Comparison of ENCODE assay signal across 7 mouse cellular contexts in genomic region chr4:131836351-131836881, GRCm38 (mm10). TPM values are rescaled to one million over a fixed set of nuclear protein-coding genes. Genes with fewer than 3 reads are reported as not detected.
DNase-seq lines count a peak whose midpoint lies in the region; ATAC-seq and TF ChIP-seq lines count a peak whose summit lies in the region.

No protein-coding gene starts in this region.

- H3K4me1 ChIP-seq in bone marrow macrophage, adult 2 months (ENCODE audit: control insufficient read depth, insufficient read depth, low read length) = no peaks in the 10 kb centered on the region; the same call in 1 of the 2 replicates
- H3K4me1 ChIP-seq in hindbrain, postnatal 0 days (ENCODE audit: insufficient read depth, low read length) = no peaks in the 10 kb centered on the region
- H3K4me1 ChIP-seq in liver, embryonic 14.5 days (replicated peaks; ENCODE audit: control insufficient read depth in 2 of 2, insufficient read depth in 2 of 2, low read length in 1 of 2) = peaks cover 11 to 30% of the 10 kb centered on the region in 2 experiments
- H3K4me1 ChIP-seq in neural tube, embryonic 13.5 days (replicated peaks) = peaks cover 29% of the 10 kb centered on the region

- no peaks in the 10 kb centered on the region for H3K9me3 ChIP-seq in hindbrain, postnatal 0 days (ENCODE audit: low read length)
- H3K9me3 ChIP-seq in liver, embryonic 14.5 days (ENCODE audit: control insufficient read depth, low read length) = no peaks in the 10 kb centered on the region
- no peaks in the 10 kb centered on the region for H3K9me3 ChIP-seq in neural tube, embryonic 13.5 days

- peak overlapping the region; percentile 99 for H3K4me2 ChIP-seq in hindbrain, postnatal 0 days (ENCODE audit: low read depth, low read length)
- peak overlapping the region; percentile 78 for H3K4me2 ChIP-seq in liver, embryonic 14.5 days (ENCODE audit: low read depth)
- peak overlapping the region; percentile 89 for H3K4me2 ChIP-seq in neural tube, embryonic 13.5 days

- TF ChIP-seq EP300 in liver, embryonic 14.5 days (IDR thresholded peaks at IDR 0.05; ENCODE audit: low read depth) = no peak

- ATAC-seq in hindbrain, postnatal 0 days = no peak
- no peak for ATAC-seq in liver, embryonic 14.5 days (ENCODE audit: insufficient read depth)
- 0 out of 2 replicates have a peak, but pooled peaks have one; percentile 8 for ATAC-seq in neural tube, embryonic 13.5 days (ENCODE audit: low read depth)

- WGBS in hindbrain, postnatal 0 days = 2% methylated on average over 39 of the region's 39 CpGs
- WGBS in liver, embryonic 14.5 days (ENCODE audit: insufficient replicate concordance) = 4% methylated on average over 39 of the region's 39 CpGs
- under 1% methylated on average over 39 of the region's 39 CpGs for WGBS in neural tube, embryonic 13.5 days

- TF ChIP-seq CTCF in bone marrow macrophage, adult 2 months (IDR thresholded peaks at IDR 0.05; ENCODE audit: low read depth, low read length) = no peak
- TF ChIP-seq CTCF in gastrocnemius, adult 2 months (IDR thresholded peaks at IDR 0.05) = no peak
- no peak for TF ChIP-seq CTCF in hindbrain, postnatal 0 days (IDR thresholded peaks at IDR 0.05; ENCODE audit: low read depth)
- no peak for TF ChIP-seq CTCF in liver, embryonic 14.5 days (IDR thresholded peaks at IDR 0.05; ENCODE audit: low read depth)

- intact Hi-C loops in gastrocnemius, adult 2 months (cut with DNase I) = loop anchor here (5.0 to 10.0 kb wide), 4 partner anchors 114 to 874 kb away; no protein-coding TSS in a partner anchor

- DNase-seq in R1 (ENCODE audit: low read depth, low spot score) = peak; percentile 39
- DNase-seq in gastrocnemius, adult 2 months = peak; percentile 72
- DNase-seq in hindbrain, postnatal 0 days (ENCODE audit: low spot score) = peak; percentile 25
- DNase-seq in liver, embryonic 14.5 days (ENCODE audit: low read depth in 3 of 3, low spot score in 3 of 3) = no peak
- DNase-seq in ovary, postnatal 14 days (ENCODE audit: low spot score) = no peak

- no peak overlapping the region for H3K27ac ChIP-seq in bone marrow macrophage, adult 2 months (ENCODE audit: insufficient read depth, low read depth, low read length)
- H3K27ac ChIP-seq in gastrocnemius, adult 2 months = no peak overlapping the region
- no peak overlapping the region for H3K27ac ChIP-seq in hindbrain, postnatal 0 days
- no peak overlapping the region for H3K27ac ChIP-seq in liver, embryonic 14.5 days
- H3K27ac ChIP-seq in neural tube, embryonic 13.5 days (replicated peaks) = no peak overlapping the region

- H3K4me3 ChIP-seq in bone marrow macrophage, adult 2 months (ENCODE audit: insufficient read depth, low read length) = peak overlapping the region; percentile 55
- peak overlapping the region; percentile 87 for H3K4me3 ChIP-seq in gastrocnemius, adult 2 months
- peak overlapping the region; percentile 59 for H3K4me3 ChIP-seq in hindbrain, postnatal 0 days (ENCODE audit: low read length)
- peak overlapping the region; percentile 54 to 61 for H3K4me3 ChIP-seq in liver, embryonic 14.5 days (ENCODE audit: insufficient read depth in 1 of 2, low read depth in 2 of 2, low read length in 2 of 2)
- peak overlapping the region; percentile 53 for H3K4me3 ChIP-seq in neural tube, embryonic 13.5 days

- TF ChIP-seq POLR2A in bone marrow macrophage, adult 2 months (IDR thresholded peaks at IDR 0.05; ENCODE audit: borderline replicate concordance, low read depth, low read length) = no peak

- no peaks in the 10 kb centered on the region for H3K27me3 ChIP-seq in hindbrain, postnatal 0 days (ENCODE audit: insufficient read depth, low read length)
- H3K27me3 ChIP-seq in liver, embryonic 14.5 days (ENCODE audit: control insufficient read depth, insufficient read depth, low read length) = peaks cover 57% of the 10 kb centered on the region
- H3K27me3 ChIP-seq in neural tube, embryonic 13.5 days = peaks cover 72% of the 10 kb centered on the region

- H3K9ac ChIP-seq in hindbrain, postnatal 0 days (replicated peaks; ENCODE audit: low read length) = peak overlapping the region; percentile 65
- H3K9ac ChIP-seq in liver, embryonic 14.5 days (replicated peaks) = no peak overlapping the region; the same call in 1 of the 2 replicates
- H3K9ac ChIP-seq in neural tube, embryonic 13.5 days = peak overlapping the region; percentile 75

- no peaks in the 10 kb centered on the region for H3K36me3 ChIP-seq in hindbrain, postnatal 0 days (ENCODE audit: insufficient read depth, low read length)
- H3K36me3 ChIP-seq in liver, embryonic 14.5 days (replicated peaks; ENCODE audit: control insufficient read depth, insufficient read depth, low read depth) = no peaks in the 10 kb centered on the region
- no peaks in the 10 kb centered on the region for H3K36me3 ChIP-seq in neural tube, embryonic 13.5 days

RNA-seq across cellular contexts. Expression of gene Ptpru, which starts 1.7 kb away (rescaled TPM):
- polyA plus RNA-seq in bone marrow macrophage, adult 2 months (2012; ENCODE audit: insufficient read depth, insufficient read length, missing spikeins) = 0.55 TPM in 1 of 2 replicates, not detected in the other
- 1 to 10 TPM; 1.7 to 2.6 TPM for total RNA-seq in gastrocnemius, adult 2 months (2021)
- 31.2 and 35.9 TPM in 2 replicates for total RNA-seq in hindbrain, postnatal 0 days (2014; rRNA removed)
- 17.3 and 20.0 TPM in 2 replicates for polyA plus RNA-seq in hindbrain, postnatal 0 days (2015; fragmentation: Nextera tagmentation; extraction: Ambion mirVana)
- 1.7 and 2.0 TPM in 2 replicates for polyA plus RNA-seq in liver, embryonic 14.5 days (2012; rRNA removed)
- 2.8 and 3.0 TPM in 2 replicates for polyA plus RNA-seq in liver, embryonic 14.5 days (2014; fragmentation: Nextera tagmentation; extraction: Ambion mirVana)
- polyA plus RNA-seq in neural tube, embryonic 13.5 days (2015; fragmentation: Nextera tagmentation; extraction: Ambion mirVana) = 9.9 and 10.8 TPM in 2 replicates

RNA-seq across cellular contexts. Expression of gene Mecr, which starts 6.9 kb away (rescaled TPM):
- polyA plus RNA-seq in bone marrow macrophage, adult 2 months (2012; ENCODE audit: insufficient read depth, insufficient read length, missing spikeins) = 17.5 and 24.5 TPM in 2 replicates
- total RNA-seq in gastrocnemius, adult 2 months (2021) = 10 to 100 TPM; 16.3 to 25.4 TPM
- 21.5 and 30.8 TPM in 2 replicates for total RNA-seq in hindbrain, postnatal 0 days (2014; rRNA removed)
- polyA plus RNA-seq in hindbrain, postnatal 0 days (2015; fragmentation: Nextera tagmentation; extraction: Ambion mirVana) = 33.8 TPM in 2 replicates
- polyA plus RNA-seq in liver, embryonic 14.5 days (2012; rRNA removed) = 21.8 and 23.8 TPM in 2 replicates
- 31.6 and 36.8 TPM in 2 replicates for polyA plus RNA-seq in liver, embryonic 14.5 days (2014; fragmentation: Nextera tagmentation; extraction: Ambion mirVana)
- 35.6 and 36.1 TPM in 2 replicates for polyA plus RNA-seq in neural tube, embryonic 13.5 days (2015; fragmentation: Nextera tagmentation; extraction: Ambion mirVana)

RNA-seq across cellular contexts. Expression of gene Srsf4, which starts 37.0 kb away (rescaled TPM):
- 51.8 and 56.0 TPM in 2 replicates for polyA plus RNA-seq in bone marrow macrophage, adult 2 months (2012; ENCODE audit: insufficient read depth, insufficient read length, missing spikeins)
- 10 to 100 TPM; 32.0 to 33.8 TPM for total RNA-seq in gastrocnemius, adult 2 months (2021)
- total RNA-seq in hindbrain, postnatal 0 days (2014; rRNA removed) = 25.9 and 28.3 TPM in 2 replicates
- polyA plus RNA-seq in hindbrain, postnatal 0 days (2015; fragmentation: Nextera tagmentation; extraction: Ambion mirVana) = 76.0 and 86.0 TPM in 2 replicates
- 35.3 and 43.4 TPM in 2 replicates for polyA plus RNA-seq in liver, embryonic 14.5 days (2012; rRNA removed)
- 45.3 and 55.7 TPM in 2 replicates for polyA plus RNA-seq in liver, embryonic 14.5 days (2014; fragmentation: Nextera tagmentation; extraction: Ambion mirVana)
- 109 and 135 TPM in 2 replicates for polyA plus RNA-seq in neural tube, embryonic 13.5 days (2015; fragmentation: Nextera tagmentation; extraction: Ambion mirVana)

Comparison
In these comparisons a context has a peak if more than half of its experiments do, and no peak if none do; other contexts are left out.
1. DNase-seq: peak in R1 (single experiment), gastrocnemius, adult 2 months (single experiment) and hindbrain, postnatal 0 days (single experiment); none in liver, embryonic 14.5 days (0 of 3) and ovary, postnatal 14 days (single experiment).
2. Peak in every context shown above with its lines, with median percentiles within 50 percentile points of each other: H3K4me3 ChIP-seq and H3K4me2 ChIP-seq.